Mouse (Mus musculus) brain, embryonic 14.5 days (tissue): ENCODE measurements around the gene Tmem139.
A peak's percentile ranks its signal among the peaks of the same experiment; 100 is the strongest.

Source experiments
- CTCF ChIP-seq: fragments of 200-500 bp; IDR thresholded peaks from 2 replicates; pipeline ENCODE4 v1.5.1; 2012; ENCODE audit warnings: inconsistent platforms, mild to moderate bottlenecking, moderate library complexity, borderline replicate concordance; ENCODE audit not compliant: insufficient read depth, insufficient read length; ENCODE audit errors: extremely low read depth
- POLR2A ChIP-seq: fragments of 200-500 bp; IDR thresholded peaks from 2 replicates; pipeline ENCODE4 v1.6.1; 2012; ENCODE audit warnings: mild to moderate bottlenecking, inconsistent platforms, borderline replicate concordance; ENCODE audit not compliant: poor library complexity, insufficient read depth, insufficient read length, severe bottlenecking; ENCODE audit errors: extremely low read depth

- peak; percentile 75; the same call in 1 of the 2 replicates for TF ChIP-seq CTCF
- TF ChIP-seq POLR2A, result no peak
These were observed 34.3 kb upstream of the Tmem139 start for GRCm38 (mm10) chr6:42227240-42228101.
